Comparison of ENCODE assay signal across 19 mouse cellular contexts in the genomic region with DNA sequence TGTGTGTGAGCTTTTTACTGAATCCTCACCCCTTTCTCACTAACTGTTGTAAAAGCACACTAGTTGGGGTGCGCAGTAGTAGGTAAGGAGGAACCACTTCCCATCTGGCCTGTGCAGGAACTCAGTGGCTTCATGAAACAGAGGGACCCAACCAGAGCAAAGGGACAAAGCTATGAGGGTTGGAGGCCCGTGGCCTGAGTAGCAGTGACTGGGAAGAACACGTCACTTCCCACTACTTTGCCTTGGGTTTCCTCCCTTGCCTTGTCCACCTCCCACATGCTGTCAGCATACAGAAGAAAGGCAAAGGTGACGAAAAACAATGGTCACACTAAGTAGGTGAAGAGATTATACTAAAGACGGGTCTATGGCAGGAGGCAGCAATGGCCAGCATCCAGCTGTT. TPM values are rescaled to one million over a fixed set of nuclear protein-coding genes. Genes with fewer than 3 reads are reported as not detected.
"Had no signal": no experiment of that assay in that cellular context is flagged by ENCODE, and none has a peak within 500 bp of the region (broad histone marks: within the 10 kb centered on the region; RNA-seq: fewer than 3 reads in every experiment).

No protein-coding gene starts in this region.

- H3K4me2 ChIP-seq: liver, embryonic 11.5 days; liver, embryonic 13.5 days; liver, embryonic 15.5 days; lung, embryonic 14.5 days; midbrain, embryonic 12.5 days; neural tube, embryonic 12.5 days had no signal

- H3K27ac ChIP-seq: liver, embryonic 13.5 days; liver, embryonic 15.5 days; macrophage; midbrain, embryonic 12.5 days; neural tube, embryonic 12.5 days had no signal

- H3K9me3 ChIP-seq: liver, embryonic 13.5 days; liver, embryonic 15.5 days; megakaryocyte, embryonic 14.5 days; midbrain, embryonic 12.5 days; neural tube, embryonic 12.5 days had no signal

- H3K36me3 ChIP-seq: midbrain, embryonic 12.5 days had no signal

- H3K9ac ChIP-seq: liver, embryonic 13.5 days; liver, embryonic 15.5 days; liver, postnatal 0 days; lung, embryonic 14.5 days; midbrain, embryonic 12.5 days; neural tube, embryonic 12.5 days had no signal

- H3K27me3 ChIP-seq: megakaryocyte, embryonic 14.5 days had no signal

- DNase-seq: liver, embryonic 13.5 days; lung, embryonic 14.5 days; lung, postnatal 10 days; lung, postnatal 36 days; midbrain, embryonic 14.5 days; retina, postnatal 1 day; right cerebral cortex, adult 18-20 months; spleen, adult 18-20 months; thymus, adult 2 months; thymus, postnatal 25 days; thymus, postnatal 4 days had no signal

- H3K4me3 ChIP-seq: liver, embryonic 13.5 days; liver, embryonic 15.5 days; megakaryocyte, embryonic 14.5 days; midbrain, embryonic 12.5 days; neural tube, embryonic 12.5 days had no signal

RNA-seq across cellular contexts. Expression of a gene that starts 15.2 kb away (rescaled TPM):
- total RNA-seq: monocyte, adult 5-6 weeks had no signal
- polyA plus RNA-seq: liver, embryonic 15.5 days had no signal
